Mouse (Mus musculus): ENCODE results near the gene Gfra1. TPM values are rescaled to one million over a fixed set of nuclear protein-coding genes. Genes with fewer than 3 reads are reported as not detected.

Gene Gfra1
- 1 to 10 TPM in 2 of 26 experiments, not detected in 24; 1.5 to 2.0 TPM for total RNA-seq (2018; cell fraction: chromatin; rRNA removed)
- under 1 TPM in 3 of 26 experiments, not detected in 23; 0.03 to 0.06 (median 0.03) TPM for total RNA-seq (2018; cell fraction: cytosol; rRNA removed)
- 1 to 10 TPM in 2 of 26 experiments, under 1 TPM in 1, not detected in 23; 0.11 to 1.7 (median 1.4) TPM for total RNA-seq (2018; cell fraction: nucleus; rRNA removed)
- not detected in 3 replicates for polyA plus RNA-seq (2018)

DNA sequence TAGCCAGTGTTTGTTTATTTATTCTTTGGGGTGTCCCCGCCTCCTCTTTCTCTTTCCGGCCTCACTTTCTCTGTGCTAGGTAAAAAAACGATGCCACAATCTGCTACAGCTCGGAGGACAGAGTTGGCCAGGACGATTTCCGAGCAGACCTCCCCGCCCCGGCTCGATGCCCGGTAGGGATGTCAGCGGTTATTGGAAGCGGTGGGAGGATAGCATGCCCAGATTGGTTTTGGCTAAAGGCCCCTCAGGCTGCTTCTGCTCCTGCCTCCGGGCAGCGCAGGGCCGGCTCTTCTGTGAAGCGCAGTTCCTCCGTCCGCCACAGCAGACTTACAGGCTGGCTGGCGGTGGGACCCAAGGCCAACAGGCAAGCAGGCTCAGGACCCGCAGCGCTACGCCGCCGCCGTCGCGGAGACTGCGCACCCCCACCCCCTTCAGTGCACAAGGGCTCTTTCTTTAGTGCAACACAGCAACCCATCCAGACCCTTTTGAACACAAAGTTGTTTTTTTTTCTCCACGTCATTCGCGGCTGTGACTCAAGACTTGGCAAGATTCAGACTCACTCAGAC lies at the start of gene Gfra1:
TSS of gene Gfra1 (minus strand) at position 414 of the 566 bp plus-strand sequence.
- 2% methylated on average over 28 of the region's 31 CpGs for WGBS (ENCODE audit: missing documents)
- H3K4me3 ChIP-seq (ENCODE audit: inconsistent target) = no peak within 1 kb of the TSS
- no peaks in the 10 kb centered on the region for H3K79me2 ChIP-seq (ENCODE audit: inconsistent target)
- no peak within 1 kb of the TSS for H3K27ac ChIP-seq
- no peaks in the 10 kb centered on the region for H3K36me3 ChIP-seq (ENCODE audit: inconsistent target)

GRCm38 (mm10) chr19:58500049-58500448 lies 44.3 kb upstream of the Gfra1 start:
- Histone ChIP-seq H3K27ac (no peak overlapping the region), H3K79me2 (ENCODE audit: inconsistent target) (no peaks in the 10 kb centered on the region), H3K4me3 (ENCODE audit: inconsistent target) (no peak overlapping the region), H3K36me3 (ENCODE audit: inconsistent target) (no peaks in the 10 kb centered on the region)
- WGBS (ENCODE audit: missing documents) = 58% methylated on average over 2 of the region's 2 CpGs

- no peak overlapping the region for H3K27ac ChIP-seq
- WGBS (ENCODE audit: missing documents) = 90% methylated on average over 3 of the region's 3 CpGs
- H3K79me2 ChIP-seq (ENCODE audit: inconsistent target) = no peaks in the 10 kb centered on the region
- H3K36me3 ChIP-seq (ENCODE audit: inconsistent target) = no peaks in the 10 kb centered on the region
- no peak overlapping the region for H3K4me3 ChIP-seq (ENCODE audit: inconsistent target)
These were observed 43.8 kb upstream of the Gfra1 start for GRCm38 (mm10) chr19:58499420-58499966.

DNA sequence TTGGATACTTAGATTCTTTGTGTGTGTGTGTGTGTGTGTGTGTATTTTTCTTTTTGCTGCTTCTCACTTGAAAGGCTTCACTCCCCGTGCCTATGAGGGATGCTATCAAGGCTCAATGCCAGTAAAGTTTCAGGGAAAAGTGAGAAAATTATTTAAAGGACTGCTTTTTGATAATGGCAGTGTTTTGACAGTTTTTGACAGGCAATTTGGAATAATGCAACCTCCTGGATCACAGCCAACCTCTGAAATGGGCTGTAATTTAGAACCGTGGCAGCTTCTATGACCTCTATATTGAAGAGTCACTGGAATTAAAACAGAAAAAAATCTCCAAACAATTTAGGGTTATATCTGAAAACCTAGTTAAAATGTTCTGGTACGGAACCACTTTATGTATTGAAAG lies 41.4 kb upstream of the Gfra1 start:
- Histone ChIP-seq H3K4me3 (ENCODE audit: inconsistent target) (no peak overlapping the region), H3K36me3 (ENCODE audit: inconsistent target) (no peaks in the 10 kb centered on the region), H3K27ac (no peak overlapping the region), H3K79me2 (ENCODE audit: inconsistent target) (no peaks in the 10 kb centered on the region)
- 78% methylated on average over 3 of the region's 3 CpGs for WGBS (ENCODE audit: missing documents)

GRCm38 (mm10) chr19:58486686-58487085 lies 31.0 kb upstream of the Gfra1 start:
- no peak overlapping the region for H3K27ac ChIP-seq
- WGBS (ENCODE audit: missing documents) = 80% methylated on average over 2 of the region's 2 CpGs

GRCm38 (mm10) chr19:58482373-58482977 lies 26.8 kb upstream of the Gfra1 start:
- Histone ChIP-seq H3K79me2 (ENCODE audit: inconsistent target) (no peaks in the 10 kb centered on the region), H3K27ac (no peak overlapping the region), H3K4me3 (ENCODE audit: inconsistent target) (no peak overlapping the region), H3K36me3 (ENCODE audit: inconsistent target) (no peaks in the 10 kb centered on the region)
- WGBS (ENCODE audit: missing documents) = 84% methylated on average over 9 of the region's 9 CpGs

More at GRCm38 (mm10) chr19:58486686-58487085, 31.0 kb upstream of the Gfra1 start:
- no peaks in the 10 kb centered on the region for H3K36me3 ChIP-seq (ENCODE audit: inconsistent target)
- no peaks in the 10 kb centered on the region for H3K79me2 ChIP-seq (ENCODE audit: inconsistent target)
- H3K4me3 ChIP-seq (ENCODE audit: inconsistent target) = no peak overlapping the region

- Histone ChIP-seq H3K4me3 (ENCODE audit: inconsistent target) (no peak overlapping the region), H3K79me2 (ENCODE audit: inconsistent target) (no peaks in the 10 kb centered on the region), H3K27ac (no peak overlapping the region), H3K36me3 (ENCODE audit: inconsistent target) (no peaks in the 10 kb centered on the region)
- 90% methylated on average over 3 of the region's 3 CpGs for WGBS (ENCODE audit: missing documents)
These were observed 18.5 kb upstream of the Gfra1 start for GRCm38 (mm10) chr19:58474251-58474650.

DNA sequence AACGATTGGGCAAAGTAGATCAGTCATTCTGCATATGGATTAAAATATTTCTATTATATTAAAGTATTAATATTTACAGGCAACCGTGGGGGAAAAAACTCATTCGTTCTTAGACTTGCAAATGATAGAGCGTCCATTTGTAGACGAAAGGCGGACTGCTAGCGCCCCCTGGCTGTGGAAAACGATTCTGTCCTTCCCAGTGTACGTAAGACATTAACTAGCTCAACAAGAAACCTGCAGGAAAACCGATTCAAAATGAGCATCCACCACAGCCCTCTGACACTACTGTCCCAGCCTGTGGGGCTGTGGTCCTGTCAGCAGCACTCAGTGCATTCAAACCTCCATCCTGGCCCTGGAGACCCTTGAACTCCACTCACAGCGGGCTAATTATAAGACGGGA lies 13.7 kb upstream of the Gfra1 start:
- Histone ChIP-seq H3K4me3 (ENCODE audit: inconsistent target) (no peak overlapping the region), H3K79me2 (ENCODE audit: inconsistent target) (no peaks in the 10 kb centered on the region), H3K27ac (no peak overlapping the region), H3K36me3 (ENCODE audit: inconsistent target) (no peaks in the 10 kb centered on the region)
- WGBS (ENCODE audit: missing documents) = 21% methylated on average over 12 of the region's 12 CpGs

DNA sequence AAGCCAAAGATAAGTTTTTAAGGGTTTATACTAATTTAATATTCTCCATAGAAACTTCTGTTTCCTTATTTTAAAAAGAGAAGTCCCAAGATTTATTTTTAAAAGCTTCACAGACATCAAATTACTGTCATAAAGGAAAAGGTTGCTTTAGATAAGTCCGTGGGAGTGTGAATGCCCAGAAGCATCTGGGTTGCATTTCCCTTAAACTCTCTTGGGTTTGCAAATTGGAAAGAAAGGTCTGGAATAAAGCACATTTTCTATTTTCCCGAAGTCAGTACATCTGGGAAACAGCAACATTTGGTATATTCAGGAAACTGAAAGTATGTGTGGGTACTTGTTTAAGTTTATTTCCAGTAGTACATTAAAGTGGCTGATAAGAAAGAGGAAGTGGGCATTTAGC lies 12.6 kb upstream of the Gfra1 start:
- Histone ChIP-seq H3K4me3 (ENCODE audit: inconsistent target) (no peak overlapping the region), H3K79me2 (ENCODE audit: inconsistent target) (no peaks in the 10 kb centered on the region), H3K27ac (no peak overlapping the region), H3K36me3 (ENCODE audit: inconsistent target) (no peaks in the 10 kb centered on the region)
- 5% methylated on average over 2 of the region's 2 CpGs for WGBS (ENCODE audit: missing documents)

DNA sequence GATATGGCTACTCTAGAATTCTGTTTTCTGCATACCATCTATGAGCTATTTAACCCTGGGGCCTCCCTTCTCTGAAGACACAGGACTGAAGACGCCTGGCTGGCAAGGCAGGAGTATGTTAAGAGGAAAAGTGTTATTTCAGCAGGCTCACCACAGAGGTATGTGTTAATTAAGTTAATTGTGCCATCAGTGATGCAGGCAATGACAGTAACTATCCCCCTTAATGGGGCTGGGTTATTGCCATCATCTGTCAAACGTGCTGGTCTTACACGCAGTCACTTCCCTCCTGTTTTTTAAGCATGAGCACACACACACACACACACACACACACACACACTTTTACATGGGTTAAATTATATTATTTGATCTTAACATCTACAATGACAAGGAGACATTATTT lies 8.0 kb upstream of the Gfra1 start:
- WGBS (ENCODE audit: missing documents) = 81% methylated on average over 3 of the region's 3 CpGs
- H3K79me2 ChIP-seq (ENCODE audit: inconsistent target) = no peaks in the 10 kb centered on the region
- no peak overlapping the region for H3K27ac ChIP-seq
- H3K4me3 ChIP-seq (ENCODE audit: inconsistent target) = no peak overlapping the region
- no peaks in the 10 kb centered on the region for H3K36me3 ChIP-seq (ENCODE audit: inconsistent target)

DNA sequence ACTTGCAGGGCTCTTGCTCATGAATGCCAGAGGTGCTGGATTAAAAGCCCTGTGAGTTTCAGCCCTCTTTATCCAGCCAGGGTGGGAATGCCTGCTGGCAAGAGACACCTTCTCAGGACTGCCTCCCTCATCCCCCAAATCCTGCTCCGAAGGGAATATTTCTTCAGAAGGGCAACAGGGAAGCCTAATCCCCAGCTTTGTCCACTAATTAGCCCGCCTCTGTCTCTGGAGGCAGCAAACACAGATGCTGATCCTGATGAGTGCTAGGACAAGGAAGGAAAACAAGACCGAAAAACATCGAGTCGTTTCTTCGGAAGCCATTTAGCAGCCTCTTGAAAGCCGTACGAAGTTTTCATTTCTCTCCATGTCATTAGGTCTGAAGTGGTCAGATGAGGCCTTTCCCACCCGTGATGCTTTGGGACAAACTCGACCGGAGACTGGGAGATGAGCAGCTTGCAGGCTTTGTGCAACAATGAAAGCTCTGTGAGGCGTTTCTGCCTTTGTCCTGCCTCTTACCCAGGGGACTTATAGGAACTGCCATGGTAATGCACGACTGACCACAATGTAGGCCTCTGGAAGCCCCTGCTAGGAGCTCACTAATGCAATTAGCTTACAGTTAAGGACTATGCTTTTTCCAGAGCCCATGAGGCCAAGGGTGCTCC lies 4.8 kb upstream of the Gfra1 start:
- 87% methylated on average over 13 of the region's 13 CpGs for WGBS (ENCODE audit: missing documents)
- no peak overlapping the region for H3K27ac ChIP-seq
- H3K36me3 ChIP-seq (ENCODE audit: inconsistent target) = no peaks in the 10 kb centered on the region
- H3K79me2 ChIP-seq (ENCODE audit: inconsistent target) = no peaks in the 10 kb centered on the region
- H3K4me3 ChIP-seq (ENCODE audit: inconsistent target) = no peak overlapping the region

- no peaks in the 10 kb centered on the region for H3K36me3 ChIP-seq (ENCODE audit: inconsistent target)
- no peak overlapping the region for H3K4me3 ChIP-seq (ENCODE audit: inconsistent target)
- H3K27ac ChIP-seq = no peak overlapping the region
- WGBS (ENCODE audit: missing documents) = 24% methylated on average over 16 of the region's 16 CpGs
- no peaks in the 10 kb centered on the region for H3K79me2 ChIP-seq (ENCODE audit: inconsistent target)
These were observed 867 bp upstream of the Gfra1 start for GRCm38 (mm10) chr19:58456491-58457061.

DNA sequence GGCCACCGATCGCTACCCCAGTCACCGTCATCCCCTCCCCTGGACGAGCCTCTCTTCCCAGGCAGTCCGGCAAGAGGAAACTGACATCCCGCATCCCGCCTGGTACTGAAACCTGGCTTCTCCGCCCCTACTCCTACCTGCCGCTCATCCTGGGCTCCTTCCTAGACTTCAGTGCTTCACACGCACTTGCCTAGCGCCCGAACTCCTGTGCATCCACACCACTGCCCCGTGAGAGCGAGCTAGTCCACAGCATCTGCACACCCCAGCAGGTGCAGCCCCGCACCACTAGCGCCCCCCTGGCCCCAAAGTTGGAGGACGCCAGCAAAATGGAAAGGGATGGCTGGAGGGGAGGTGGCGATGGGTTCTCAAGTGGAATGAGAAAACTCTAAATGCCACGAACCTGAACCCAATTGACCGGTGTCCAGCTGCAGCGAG lies 631 bp downstream of the Gfra1 start:
- Histone ChIP-seq H3K79me2 (ENCODE audit: inconsistent target) (no peaks in the 10 kb centered on the region), H3K27ac (no peak overlapping the region), H3K36me3 (ENCODE audit: inconsistent target) (no peaks in the 10 kb centered on the region), H3K4me3 (ENCODE audit: inconsistent target) (no peak overlapping the region)
- WGBS (ENCODE audit: missing documents) = 3% methylated on average over 21 of the region's 21 CpGs

GRCm38 (mm10) chr19:58454261-58455060 lies 1.2 kb downstream of the Gfra1 start:
- Histone ChIP-seq H3K36me3 (ENCODE audit: inconsistent target) (no peaks in the 10 kb centered on the region), H3K27ac (no peak overlapping the region), H3K4me3 (ENCODE audit: inconsistent target) (peak overlapping the region; percentile 1; the same call in 1 of the 2 replicates), H3K79me2 (ENCODE audit: inconsistent target) (no peaks in the 10 kb centered on the region)
- WGBS (ENCODE audit: missing documents) = under 1% methylated on average over 58 of the region's 61 CpGs
